Mouse (Mus musculus) lung, adult 2 months (tissue): Measurements from ENCODE around the gene Zdhhc5.
A peak's percentile ranks its signal among the peaks of the same experiment; 100 is the strongest.

ENCODE experiments used
- CTCF ChIP-seq: fragments of 200-500 bp; IDR thresholded peaks from 2 replicates; pipeline ENCODE4 v1.5.1; 2011; ENCODE audit warnings: mild to moderate bottlenecking, low read length, control low read depth; ENCODE audit not compliant: insufficient read depth
- POLR2A ChIP-seq: fragments of 200-500 bp; IDR thresholded peaks from 2 replicates; pipeline ENCODE4 v1.6.1; 2011; ENCODE audit warnings: low read depth, mild to moderate bottlenecking, control low read depth, low read length, borderline replicate concordance; ENCODE audit errors: extremely low read depth

GRCm38 (mm10) chr2:84670569-84670933, 44.4 kb downstream of the Zdhhc5 start, which contains the start of gene Selenoh:
- no peak for TF ChIP-seq CTCF
- peak; percentile 63; the same call in 1 of the 2 replicates for TF ChIP-seq POLR2A
